Mouse (Mus musculus): ENCODE data around the gene L3mbtl2. TPM values are rescaled to one million over a fixed set of nuclear protein-coding genes. Genes with fewer than 3 reads are reported as not detected.
A peak's percentile ranks its signal among the peaks of the same experiment; 100 is the strongest.

The L3mbtl2 gene
- polyA plus RNA-seq, 2 experiments, result 10.4 to 10.7 TPM

DNA sequence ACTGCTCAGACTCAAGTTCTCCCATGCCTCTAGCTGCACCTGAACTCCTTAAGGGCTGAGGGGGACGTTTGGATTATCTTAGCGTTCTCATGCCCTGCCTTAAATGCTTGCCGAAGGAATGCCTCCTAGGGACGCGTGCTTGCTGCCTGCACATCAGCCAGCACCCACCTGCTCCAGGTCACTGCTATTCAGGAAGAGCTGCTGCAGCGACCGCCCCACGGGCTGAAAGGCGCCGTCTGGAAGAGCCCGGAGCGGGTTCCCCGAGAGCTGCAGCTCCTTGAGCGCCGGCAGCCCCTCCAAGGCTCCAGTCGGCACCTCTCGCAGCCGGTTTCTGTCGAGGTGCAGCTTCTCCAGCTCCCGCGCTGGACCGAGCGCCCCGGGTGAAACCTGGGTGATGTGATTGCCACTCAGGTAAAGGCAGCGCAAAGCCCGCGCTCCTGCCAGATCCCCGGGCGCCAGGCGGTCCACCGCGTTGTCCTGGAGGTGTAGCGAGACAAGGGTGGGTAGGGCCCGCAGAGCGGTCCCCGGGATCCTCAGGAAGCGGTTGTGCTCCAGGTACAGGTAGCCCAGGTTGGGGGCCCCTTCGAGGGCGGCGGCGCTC lies 29.8 kb downstream of the L3mbtl2 start:
- H3K4me3 ChIP-seq (ENCODE audit: insufficient read depth in 1 of 2, low read depth in 2 of 2, low read length in 2 of 2), result peak overlapping the region; percentile 22 to 49; a peak in 3 of 4 replicates
- DNase-seq (ENCODE audit: low read depth in 3 of 3, low spot score in 3 of 3), result no peak
- no peaks in the 10 kb centered on the region for H3K9me3 ChIP-seq (ENCODE audit: control insufficient read depth, low read length)
- peak; percentile 17; the same call in 1 of the 2 replicates for ATAC-seq (ENCODE audit: insufficient read depth)
- H3K27ac ChIP-seq, result no peak overlapping the region
- no peak for TF ChIP-seq EP300 (IDR thresholded peaks at IDR 0.05; ENCODE audit: low read depth)
- TF ChIP-seq CTCF (IDR thresholded peaks at IDR 0.05; ENCODE audit: low read depth), result no peak
- no peak overlapping the region for H3K9ac ChIP-seq (replicated peaks)
- H3K4me2 ChIP-seq (ENCODE audit: low read depth), result peak overlapping the region; percentile 64
- H3K27me3 ChIP-seq (ENCODE audit: control insufficient read depth, insufficient read depth, low read length), result peaks cover 45% of the 10 kb centered on the region
- WGBS (ENCODE audit: insufficient replicate concordance), result 9% methylated on average over 41 of the region's 41 CpGs
- no peaks in the 10 kb centered on the region for H3K36me3 ChIP-seq (replicated peaks; ENCODE audit: control insufficient read depth, insufficient read depth, low read depth)
- no peaks in the 10 kb centered on the region for H3K4me1 ChIP-seq (replicated peaks; ENCODE audit: control insufficient read depth in 2 of 2, insufficient read depth in 2 of 2, low read length in 1 of 2)

- no peak overlapping the region for H3K9ac ChIP-seq (replicated peaks)
- no peak overlapping the region for H3K27ac ChIP-seq
- no peak for TF ChIP-seq EP300 (IDR thresholded peaks at IDR 0.05; ENCODE audit: low read depth)
- peak; percentile 72 for TF ChIP-seq CTCF (IDR thresholded peaks at IDR 0.05; ENCODE audit: low read depth)
- DNase-seq (ENCODE audit: low read depth in 3 of 3, low spot score in 3 of 3) (peak; percentile 37 to 41 (median 41)), ATAC-seq (ENCODE audit: insufficient read depth) (peak; percentile 73)
- H3K4me3 ChIP-seq (ENCODE audit: insufficient read depth in 1 of 2, low read depth in 2 of 2, low read length in 2 of 2), result peak overlapping the region; percentile 26 to 49
- H3K4me2 ChIP-seq (ENCODE audit: low read depth), result peak overlapping the region; percentile 64
- no peaks in the 10 kb centered on the region for H3K9me3 ChIP-seq (ENCODE audit: control insufficient read depth, low read length)
- no peaks in the 10 kb centered on the region for H3K4me1 ChIP-seq (replicated peaks; ENCODE audit: control insufficient read depth in 2 of 2, insufficient read depth in 2 of 2, low read length in 1 of 2)
- H3K27me3 ChIP-seq (ENCODE audit: control insufficient read depth, insufficient read depth, low read length), result peaks cover 45% of the 10 kb centered on the region
- 1% methylated on average over 93 of the region's 107 CpGs for WGBS (ENCODE audit: insufficient replicate concordance)
- H3K36me3 ChIP-seq (replicated peaks; ENCODE audit: control insufficient read depth, insufficient read depth, low read depth), result no peaks in the 10 kb centered on the region
Observed at GRCm38 (mm10) chr15:81693967-81694881, 30.5 kb downstream of the L3mbtl2 start.

GRCm38 (mm10) chr15:81694891-81695290 lies 31.2 kb downstream of the L3mbtl2 start:
- no peak for ATAC-seq (ENCODE audit: insufficient read depth)
- H3K27me3 ChIP-seq (ENCODE audit: control insufficient read depth, insufficient read depth, low read length), result peaks cover 45% of the 10 kb centered on the region
- H3K4me1 ChIP-seq (replicated peaks; ENCODE audit: control insufficient read depth in 2 of 2, insufficient read depth in 2 of 2, low read length in 1 of 2), result no peaks in the 10 kb centered on the region
- H3K9ac ChIP-seq (replicated peaks), result no peak overlapping the region
- 39% methylated on average over 19 of the region's 19 CpGs for WGBS (ENCODE audit: insufficient replicate concordance)
- peak overlapping the region in 1 of 2 experiments; percentile 49; a peak in 2 of 4 replicates for H3K4me3 ChIP-seq (ENCODE audit: insufficient read depth in 1 of 2, low read depth in 2 of 2, low read length in 2 of 2)
- no peak for TF ChIP-seq EP300 (IDR thresholded peaks at IDR 0.05; ENCODE audit: low read depth)
- TF ChIP-seq CTCF (IDR thresholded peaks at IDR 0.05; ENCODE audit: low read depth), result no peak
- no peaks in the 10 kb centered on the region for H3K9me3 ChIP-seq (ENCODE audit: control insufficient read depth, low read length)
- no peaks in the 10 kb centered on the region for H3K36me3 ChIP-seq (replicated peaks; ENCODE audit: control insufficient read depth, insufficient read depth, low read depth)
- no peak for DNase-seq (ENCODE audit: low read depth in 3 of 3, low spot score in 3 of 3)
- peak overlapping the region; percentile 64 for H3K4me2 ChIP-seq (ENCODE audit: low read depth)
- H3K27ac ChIP-seq, result no peak overlapping the region

DNA sequence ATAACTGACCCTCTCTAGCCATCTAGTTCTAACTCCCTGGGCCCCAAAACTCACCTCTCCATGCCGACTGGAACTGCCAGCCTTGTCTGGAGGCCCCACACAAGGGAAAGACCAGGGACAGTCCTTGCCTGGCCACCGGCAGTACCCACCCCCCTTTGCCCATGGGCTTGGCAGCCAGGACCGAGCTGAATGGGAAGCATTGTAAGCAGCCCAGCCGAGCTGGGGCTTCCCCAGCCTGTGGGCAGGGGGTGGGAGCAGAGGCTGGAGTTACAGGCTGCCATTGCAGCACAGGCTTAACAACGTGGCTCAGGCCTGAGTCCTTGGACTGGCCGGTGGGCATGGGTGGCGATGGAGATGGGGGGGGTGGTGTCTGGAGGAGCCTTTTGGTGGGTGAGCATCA lies 33.5 kb downstream of the L3mbtl2 start, which contains the start of gene Chadl:
Gene Chadl (minus strand): TSS at position 113 of the 400 bp plus-strand sequence.
- 61% methylated on average over 7 of the region's 7 CpGs for WGBS (ENCODE audit: insufficient replicate concordance)
- no peaks in the 10 kb centered on the region; a peak in 1 of 4 replicates for H3K4me1 ChIP-seq (replicated peaks; ENCODE audit: control insufficient read depth in 2 of 2, insufficient read depth in 2 of 2, low read length in 1 of 2)
- H3K9me3 ChIP-seq (ENCODE audit: control insufficient read depth, low read length), result no peaks in the 10 kb centered on the region
- no peak within 1 kb of the TSS for H3K4me2 ChIP-seq (ENCODE audit: low read depth)
- no peak within 1 kb of the TSS for H3K9ac ChIP-seq (replicated peaks)
- H3K4me3 ChIP-seq (ENCODE audit: insufficient read depth in 1 of 2, low read depth in 2 of 2, low read length in 2 of 2), result no peak within 1 kb of the TSS
- H3K27ac ChIP-seq, result no peak within 1 kb of the TSS
- peaks cover 39% of the 10 kb centered on the region for H3K27me3 ChIP-seq (ENCODE audit: control insufficient read depth, insufficient read depth, low read length)
- TF ChIP-seq EP300 (IDR thresholded peaks at IDR 0.05; ENCODE audit: low read depth) (no peak), CTCF (IDR thresholded peaks at IDR 0.05; ENCODE audit: low read depth) (no peak)
- H3K36me3 ChIP-seq (replicated peaks; ENCODE audit: control insufficient read depth, insufficient read depth, low read depth), result no peaks in the 10 kb centered on the region
- DNase-seq (ENCODE audit: low read depth in 3 of 3, low spot score in 3 of 3) (no peak), ATAC-seq (ENCODE audit: insufficient read depth) (no peak)

GRCm38 (mm10) chr15:81697847-81698246 lies 34.2 kb downstream of the L3mbtl2 start:
- Histone ChIP-seq H3K9ac (replicated peaks) (no peak overlapping the region), H3K36me3 (replicated peaks; ENCODE audit: control insufficient read depth, insufficient read depth, low read depth) (no peaks in the 10 kb centered on the region; the same call in 1 of the 2 replicates), H3K27me3 (ENCODE audit: control insufficient read depth, insufficient read depth, low read length) (peaks cover 33% of the 10 kb centered on the region), H3K4me2 (ENCODE audit: low read depth) (no peak overlapping the region), H3K27ac (no peak overlapping the region), H3K4me3 (ENCODE audit: insufficient read depth in 1 of 2, low read depth in 2 of 2, low read length in 2 of 2) (no peak overlapping the region), H3K4me1 (replicated peaks; ENCODE audit: control insufficient read depth in 2 of 2, insufficient read depth in 2 of 2, low read length in 1 of 2) (no peaks in the 10 kb centered on the region; a peak in 1 of 4 replicates), H3K9me3 (ENCODE audit: control insufficient read depth, low read length) (no peaks in the 10 kb centered on the region)
- no peak for ATAC-seq (ENCODE audit: insufficient read depth)
- peak; percentile 20 to 26 (median 20) for DNase-seq (ENCODE audit: low read depth in 3 of 3, low spot score in 3 of 3)
- TF ChIP-seq EP300 (IDR thresholded peaks at IDR 0.05; ENCODE audit: low read depth) (no peak), CTCF (IDR thresholded peaks at IDR 0.05; ENCODE audit: low read depth) (peak; percentile 60)
- 38% methylated on average over 3 of the region's 3 CpGs for WGBS (ENCODE audit: insufficient replicate concordance)
